ENCODE assay signal across 7 mouse cellular contexts in genomic region chr19:16029253-16029771, GRCm38 (mm10). TPM values are rescaled to one million over a fixed set of nuclear protein-coding genes. Genes with fewer than 3 reads are reported as not detected.
DNase-seq lines count a peak whose midpoint lies in the region; ATAC-seq and TF ChIP-seq lines count a peak whose summit lies in the region.
"Not testable (repeated sequence)": the region's sequence is repeated elsewhere in the genome, so short reads cannot be mapped to it uniquely, and the experiment has no call there.

No protein-coding gene starts in this region.

- not testable (repeated sequence) for H3K4me3 ChIP-seq in olfactory bulb, adult 2 months (ENCODE audit: insufficient read depth, low read depth, low read length)

- peak; percentile 43 for DNase-seq in embryo, embryonic 10.5 days (ENCODE audit: low spot score)
- DNase-seq in gonadal fat pad, adult 2 months (ENCODE audit: low read depth) = peak; percentile 28
- DNase-seq in hindlimb bud, embryonic 11.5 days (ENCODE audit: extremely low spot score, low read depth, low spot score) = peak; percentile 16
- peak; percentile 21 to 30 for DNase-seq in layer of hippocampus, postnatal 36 days
- peak; percentile 47 for DNase-seq in lung, postnatal 14 days

- not testable (repeated sequence) for H3K4me1 ChIP-seq in olfactory bulb, adult 2 months (ENCODE audit: control insufficient read depth, insufficient read depth, low read length)

- WGBS in olfactory bulb, adult 2 months = 9% methylated on average over 7 of the region's 9 CpGs

- not testable (repeated sequence) for TF ChIP-seq CTCF in olfactory bulb, adult 2 months (IDR thresholded peaks at IDR 0.05; ENCODE audit: insufficient read depth, low read depth, low read length)

- H3K27ac ChIP-seq in olfactory bulb, adult 2 months (ENCODE audit: insufficient read depth, low read depth, low read length) = peak overlapping the region; percentile 88; the same call in 1 of the 2 replicates

- peak; percentile 92 for ATAC-seq in activated CD4-positive, CD25-positive, alpha-beta regulatory T cell, adult 4 months

- not testable (repeated sequence) for TF ChIP-seq POLR2A in olfactory bulb, adult 2 months (IDR thresholded peaks at IDR 0.05; ENCODE audit: insufficient read depth, low read depth, low read length)

RNA-seq across cellular contexts. Expression of gene Cep78, which starts 44.5 kb away (rescaled TPM):
- 1 to 10 TPM; 2.2 to 3.0 TPM for polyA plus RNA-seq in activated CD4-positive, CD25-positive, alpha-beta regulatory T cell, adult 4 months (2017; shearing (Covaris generic))
- 3.1 and 3.6 TPM in 2 replicates for polyA plus RNA-seq in gonadal fat pad, adult 2 months (2012; rRNA removed)
- total RNA-seq in layer of hippocampus, postnatal 36 days (2021) = 10 to 100 TPM; 11.1 to 12.5 TPM
- polyA plus RNA-seq in olfactory bulb, adult 2 months (2012; ENCODE audit: insufficient read depth, insufficient read length, low replicate concordance, missing spikeins) = not detected in 2 replicates
